Mouse (Mus musculus) embryonic fibroblast, embryonic 13.5 days (primary cell): ENCODE data around the gene Gm49354.

Source experiments
- CTCF ChIP-seq: IDR thresholded peaks from 2 replicates; pipeline ENCODE4 v1.5.1; 2011; ENCODE audit warnings: mild to moderate bottlenecking, control low read depth, low read length, moderate library complexity, borderline replicate concordance; ENCODE audit not compliant: insufficient read depth
- POLR2A ChIP-seq: IDR thresholded peaks from 2 replicates; pipeline ENCODE4 v1.6.1; 2011; ENCODE audit warnings: low read depth, mild to moderate bottlenecking, control low read depth, low read length, moderate library complexity

- TF ChIP-seq CTCF (no peak), POLR2A (no peak)
Measured at GRCm38 (mm10) chr13:59782145-59782544, at the start of gene Gm49354.
